Mouse (Mus musculus) liver, embryonic 11.5 days (tissue): ENCODE measurements around the gene Dpp4. TPM values are rescaled to one million over a fixed set of nuclear protein-coding genes. Genes with fewer than 3 reads are reported as not detected.

ENCODE experiments used
- ATAC-seq: fragments of 200-750 bp; cut with Nextera tagmentation; replicated peaks from 2 replicates; pipeline ENCODE4 v1.8.0; 2017; ENCODE audit warnings: moderate number of reproducible peaks, mild to moderate bottlenecking, moderate TSS enrichment, moderate library complexity; ENCODE audit not compliant: low FRiP score
- DNase-seq: peaks from one replicate; pipeline ENCODE4 v3.0.0-alpha.2; 2017; ENCODE audit warnings: low spot score
- H3K27ac ChIP-seq: fragments of 300-500 bp; sonication (generic); 2 replicates; pipeline ENCODE4 v1.5.1; 2014; ENCODE audit warnings: mild to moderate bottlenecking, low read depth, low read length, control low read depth
- H3K27me3 ChIP-seq: fragments of 300-500 bp; sonication (generic); replicated peaks from 2 replicates; pipeline ENCODE4 v1.6.1; 2014; ENCODE audit warnings: low read length, mixed read lengths; ENCODE audit not compliant: control insufficient read depth, insufficient read depth
- H3K36me3 ChIP-seq: fragments of 300-500 bp; sonication (generic); 2 replicates; pipeline ENCODE4 v1.6.1; 2014; ENCODE audit warnings: mild to moderate bottlenecking, low read length, moderate library complexity, mixed read lengths; ENCODE audit not compliant: control insufficient read depth, insufficient read depth
- H3K4me1 ChIP-seq: fragments of 300-500 bp; sonication (generic); replicated peaks from 2 replicates; pipeline ENCODE4 v1.6.1; 2014; ENCODE audit warnings: low read length, mixed read lengths; ENCODE audit not compliant: control insufficient read depth, insufficient read depth
- H3K4me2 ChIP-seq: fragments of 300-500 bp; sonication (generic); 2 replicates; pipeline ENCODE4 v1.6.1; 2014; ENCODE audit warnings: mild to moderate bottlenecking, control low read depth, moderate library complexity
- H3K4me3 ChIP-seq: fragments of 300-500 bp; sonication (generic); 2 replicates; pipeline ENCODE4 v1.5.1; 2014; ENCODE audit warnings: low read depth, low read length, control low read depth
- H3K9ac ChIP-seq: fragments of 300-500 bp; sonication (generic); 2 replicates; pipeline ENCODE4 v1.6.1; 2014; ENCODE audit warnings: low read depth, low read length, control low read depth
- H3K9me3 ChIP-seq: fragments of 300-500 bp; sonication (generic); 2 replicates; pipeline ENCODE4 v1.6.1; 2016; ENCODE audit warnings: low read length, inconsistent platforms, mixed read lengths; ENCODE audit not compliant: control insufficient read depth
- WGBS: fragments of 180-500 bp; shearing (Covaris S2); extraction: QIAGEN DNeasy Blood & Tissue Kit; methylation state at CpG from one replicate; pipeline ENCODE4 v1.1.7; 2014; 5-methylcytosine and 5-hydroxymethylcytosine counted together
- polyA plus RNA-seq: library from polyadenylated mRNA; unstranded; fragments of >200 nt; fragmentation: Nextera tagmentation; extraction: Ambion mirVana; gene quantifications from 2 replicates; pipeline ENCODE4 v1.2.1, GENCODE M21; 2014

Dpp4 gene
- polyA plus RNA-seq, 1 experiment from 2014 or later: 6.2 TPM

- no peaks in the 10 kb centered on the region for H3K4me1 ChIP-seq
- no peak overlapping the region for H3K27ac ChIP-seq
- H3K9me3 ChIP-seq: no peaks in the 10 kb centered on the region
- H3K36me3 ChIP-seq: no peaks in the 10 kb centered on the region
- 73% methylated on average over 6 of the region's 6 CpGs for WGBS
- DNase-seq (no peak), ATAC-seq (no peak)
- no peak overlapping the region for H3K9ac ChIP-seq
- no peaks in the 10 kb centered on the region for H3K27me3 ChIP-seq
- H3K4me2 ChIP-seq: no peak overlapping the region
- no peak overlapping the region for H3K4me3 ChIP-seq
Observed at GRCm38 (mm10) chr2:62360872-62361271, 51.2 kb downstream of the Dpp4 start.

GRCm38 (mm10) chr2:62357259-62357658 is 54.8 kb downstream of the Dpp4 start:
- Histone ChIP-seq H3K4me3 (no peak overlapping the region), H3K4me1 (no peaks in the 10 kb centered on the region), H3K27me3 (no peaks in the 10 kb centered on the region), H3K36me3 (no peaks in the 10 kb centered on the region), H3K4me2 (no peak overlapping the region), H3K27ac (no peak overlapping the region), H3K9me3 (no peaks in the 10 kb centered on the region), H3K9ac (no peak overlapping the region)
- ATAC-seq: no peak
- no peak for DNase-seq
- 85% methylated on average over 7 of the region's 7 CpGs for WGBS

GRCm38 (mm10) chr2:62356606-62357005 is 55.4 kb downstream of the Dpp4 start:
- no peaks in the 10 kb centered on the region for H3K9me3 ChIP-seq
- no peak overlapping the region for H3K9ac ChIP-seq
- no peaks in the 10 kb centered on the region for H3K36me3 ChIP-seq
- H3K4me3 ChIP-seq: no peak overlapping the region
- no peak overlapping the region for H3K4me2 ChIP-seq
- WGBS: 83% methylated on average over 14 of the region's 14 CpGs
- no peaks in the 10 kb centered on the region for H3K4me1 ChIP-seq
- DNase-seq (no peak), ATAC-seq (no peak)
- no peaks in the 10 kb centered on the region for H3K27me3 ChIP-seq
- H3K27ac ChIP-seq: no peak overlapping the region

GRCm38 (mm10) chr2:62355766-62356165 is 56.3 kb downstream of the Dpp4 start:
- Histone ChIP-seq H3K9me3 (no peaks in the 10 kb centered on the region), H3K27me3 (no peaks in the 10 kb centered on the region), H3K9ac (no peak overlapping the region), H3K4me1 (no peaks in the 10 kb centered on the region), H3K4me2 (no peak overlapping the region), H3K36me3 (no peaks in the 10 kb centered on the region), H3K27ac (no peak overlapping the region), H3K4me3 (no peak overlapping the region)
- 61% methylated on average over 6 of the region's 6 CpGs for WGBS
- no peak for DNase-seq
- no peak for ATAC-seq

- Histone ChIP-seq H3K9me3 (no peaks in the 10 kb centered on the region), H3K4me2 (no peak overlapping the region), H3K27ac (no peak overlapping the region), H3K27me3 (no peaks in the 10 kb centered on the region), H3K4me1 (no peaks in the 10 kb centered on the region), H3K36me3 (no peaks in the 10 kb centered on the region), H3K9ac (no peak overlapping the region), H3K4me3 (no peak overlapping the region)
- DNase-seq (no peak), ATAC-seq (no peak)
- WGBS: 60% methylated on average over 3 of the region's 3 CpGs
Observed at GRCm38 (mm10) chr2:62352035-62352434, 60.0 kb downstream of the Dpp4 start.

GRCm38 (mm10) chr2:62347762-62348161 is 64.3 kb downstream of the Dpp4 start:
- Histone ChIP-seq H3K36me3 (no peaks in the 10 kb centered on the region), H3K9ac (no peak overlapping the region), H3K4me2 (no peak overlapping the region), H3K27ac (no peak overlapping the region), H3K4me3 (no peak overlapping the region), H3K9me3 (no peaks in the 10 kb centered on the region), H3K27me3 (no peaks in the 10 kb centered on the region), H3K4me1 (no peaks in the 10 kb centered on the region)
- 89% methylated on average over 9 of the region's 9 CpGs for WGBS
- DNase-seq (no peak), ATAC-seq (no peak)

GRCm38 (mm10) chr2:62346771-62347170 is 65.3 kb downstream of the Dpp4 start:
- Histone ChIP-seq H3K27ac (no peak overlapping the region), H3K27me3 (no peaks in the 10 kb centered on the region), H3K9ac (no peak overlapping the region), H3K4me1 (no peaks in the 10 kb centered on the region), H3K4me2 (no peak overlapping the region), H3K4me3 (no peak overlapping the region), H3K9me3 (no peaks in the 10 kb centered on the region), H3K36me3 (no peaks in the 10 kb centered on the region)
- 39% methylated on average over 1 of the region's 1 CpGs for WGBS
- ATAC-seq (no peak), DNase-seq (no peak)

- DNase-seq: no peak
- 69% methylated on average over 6 of the region's 6 CpGs for WGBS
Observed at GRCm38 (mm10) chr2:62344367-62344766, 67.7 kb downstream of the Dpp4 start.

GRCm38 (mm10) chr2:62341734-62342128 is 70.3 kb downstream of the Dpp4 start:
- H3K36me3 ChIP-seq: no peaks in the 10 kb centered on the region
- no peak overlapping the region for H3K27ac ChIP-seq
- no peak for DNase-seq
- H3K4me2 ChIP-seq: no peak overlapping the region
- H3K9me3 ChIP-seq: no peaks in the 10 kb centered on the region
- no peaks in the 10 kb centered on the region for H3K27me3 ChIP-seq
- ATAC-seq: no peak
- H3K4me1 ChIP-seq: no peaks in the 10 kb centered on the region
- H3K9ac ChIP-seq: no peak overlapping the region
- WGBS: 59% methylated on average over 14 of the region's 14 CpGs
- no peak overlapping the region for H3K4me3 ChIP-seq

More at GRCm38 (mm10) chr2:62344367-62344766, 67.7 kb downstream of the Dpp4 start:
- no peak for ATAC-seq
- Histone ChIP-seq H3K4me1 (no peaks in the 10 kb centered on the region), H3K36me3 (no peaks in the 10 kb centered on the region), H3K27me3 (no peaks in the 10 kb centered on the region), H3K4me3 (no peak overlapping the region), H3K9ac (no peak overlapping the region), H3K4me2 (no peak overlapping the region), H3K9me3 (no peaks in the 10 kb centered on the region), H3K27ac (no peak overlapping the region)
